Mouse (Mus musculus) forebrain, embryonic 14.5 days (tissue): ENCODE results near the gene Bhlha15. TPM values are rescaled to one million over a fixed set of nuclear protein-coding genes. Genes with fewer than 3 reads are reported as not detected.

Experiments
- ATAC-seq: fragments of 200-750 bp; cut with Nextera tagmentation; 2 replicates; pipeline ENCODE4 v1.8.0; 2017; ENCODE audit warnings: mild to moderate bottlenecking, moderate library complexity
- DNase-seq: peaks from one replicate; pipeline ENCODE4 v3.0.0-alpha.2; 2015; ENCODE audit warnings: low spot score
- H3K27ac ChIP-seq: fragments of 300-500 bp; sonication (generic); 2 replicates; pipeline ENCODE4 v1.5.1; 2014; ENCODE audit warnings: low read depth, mild to moderate bottlenecking, control low read depth, low read length, moderate library complexity
- H3K27me3 ChIP-seq: fragments of 300-500 bp; sonication (generic); replicated peaks from 2 replicates; pipeline ENCODE4 v1.6.1; 2014; ENCODE audit warnings: low read length, control low read depth, mixed read lengths; ENCODE audit not compliant: control insufficient read depth, insufficient read depth
- H3K36me3 ChIP-seq: fragments of 300-500 bp; sonication (generic); 2 replicates; pipeline ENCODE4 v1.6.1; 2014; ENCODE audit warnings: low read length, control low read depth; ENCODE audit not compliant: control insufficient read depth, insufficient read depth
- H3K4me1 ChIP-seq: fragments of 300-500 bp; sonication (generic); 2 replicates; pipeline ENCODE4 v1.6.1; 2014; ENCODE audit warnings: antibody characterized with exemption, low read length, control low read depth; ENCODE audit not compliant: control insufficient read depth, insufficient read depth
- H3K4me2 ChIP-seq: fragments of 300-500 bp; sonication (generic); 2 replicates; pipeline ENCODE4 v1.6.1; 2014; ENCODE audit warnings: mild to moderate bottlenecking, control low read depth, low read length
- H3K4me3 ChIP-seq: fragments of 300-500 bp; sonication (generic); 2 replicates; pipeline ENCODE4 v1.5.1; 2014; ENCODE audit warnings: low read depth, low read length, control low read depth
- H3K9ac ChIP-seq: fragments of 300-500 bp; sonication (generic); 2 replicates; pipeline ENCODE4 v1.6.1; 2014; ENCODE audit warnings: mild to moderate bottlenecking, low read length, control low read depth, moderate library complexity
- H3K9me3 ChIP-seq: fragments of 300-500 bp; sonication (generic); replicated peaks from 2 replicates; pipeline ENCODE4 v1.6.1; 2016; ENCODE audit warnings: low read length, control low read depth, mixed read lengths; ENCODE audit not compliant: control insufficient read depth
- WGBS: fragments of 180-500 bp; shearing (Covaris S2); extraction: QIAGEN DNeasy Blood & Tissue Kit; methylation state at CpG from one replicate; pipeline ENCODE4 v1.1.7; 2014; 5-methylcytosine and 5-hydroxymethylcytosine counted together
- polyA plus RNA-seq: library from polyadenylated mRNA; unstranded; fragments of >200 nt; fragmentation: Nextera tagmentation; extraction: Ambion mirVana; gene quantifications from 2 replicates; pipeline ENCODE4 v1.2.1, GENCODE M21; 2014

The Bhlha15 gene
- polyA plus RNA-seq, 1 experiment from 2014 or later: 0.06 TPM

GRCm38 (mm10) chr5:144183647-144184335, 6.3 kb upstream of the Bhlha15 start:
- 89% methylated on average over 7 of the region's 7 CpGs for WGBS
- no peak overlapping the region for H3K9ac ChIP-seq

GRCm38 (mm10) chr5:144184350-144185045, 5.6 kb upstream of the Bhlha15 start:
- H3K27me3 ChIP-seq: no peaks in the 10 kb centered on the region
- no peaks in the 10 kb centered on the region for H3K9me3 ChIP-seq
- H3K4me1 ChIP-seq: no peaks in the 10 kb centered on the region; the same call in 1 of the 2 replicates
- no peak overlapping the region for H3K9ac ChIP-seq
- H3K27ac ChIP-seq: no peak overlapping the region
- 92% methylated on average over 21 of the region's 21 CpGs for WGBS
- no peak for ATAC-seq
- H3K36me3 ChIP-seq: peaks cover 29% of the 10 kb centered on the region
- H3K4me2 ChIP-seq: no peak overlapping the region
- no peak overlapping the region for H3K4me3 ChIP-seq
- no peak for DNase-seq

More at GRCm38 (mm10) chr5:144183647-144184335, 6.3 kb upstream of the Bhlha15 start:
- ATAC-seq: no peak
- peaks cover 32% of the 10 kb centered on the region for H3K36me3 ChIP-seq
- no peaks in the 10 kb centered on the region for H3K9me3 ChIP-seq
- DNase-seq: no peak
- no peak overlapping the region for H3K4me2 ChIP-seq
- no peaks in the 10 kb centered on the region for H3K4me1 ChIP-seq
- no peak overlapping the region for H3K27ac ChIP-seq
- H3K27me3 ChIP-seq: no peaks in the 10 kb centered on the region
- no peak overlapping the region for H3K4me3 ChIP-seq

GRCm38 (mm10) chr5:144188422-144188821, 1.7 kb upstream of the Bhlha15 start:
- no peak overlapping the region for H3K4me3 ChIP-seq
- H3K27ac ChIP-seq: no peak overlapping the region
- peaks cover 24% of the 10 kb centered on the region for H3K36me3 ChIP-seq
- no peaks in the 10 kb centered on the region for H3K9me3 ChIP-seq
- no peak overlapping the region for H3K4me2 ChIP-seq
- peaks cover 7% of the 10 kb centered on the region; the same call in 1 of the 2 replicates for H3K4me1 ChIP-seq
- WGBS: 87% methylated on average over 6 of the region's 6 CpGs
- H3K9ac ChIP-seq: no peak overlapping the region
- no peak for ATAC-seq
- DNase-seq: no peak
- H3K27me3 ChIP-seq: no peaks in the 10 kb centered on the region

- no peak for DNase-seq
- no peaks in the 10 kb centered on the region for H3K27me3 ChIP-seq
- no peak overlapping the region for H3K4me2 ChIP-seq
- ATAC-seq: no peak
- H3K9ac ChIP-seq: no peak overlapping the region
- no peak overlapping the region for H3K27ac ChIP-seq
- H3K36me3 ChIP-seq: peaks cover 24% of the 10 kb centered on the region
- H3K4me1 ChIP-seq: peaks cover 7% of the 10 kb centered on the region; the same call in 1 of the 2 replicates
- H3K9me3 ChIP-seq: no peaks in the 10 kb centered on the region
- WGBS: 75% methylated on average over 7 of the region's 7 CpGs
- no peak overlapping the region for H3K4me3 ChIP-seq
Observed at GRCm38 (mm10) chr5:144189327-144189726, 759 bp upstream of the Bhlha15 start.

- ATAC-seq (no peak), DNase-seq (no peak)
- H3K27me3 ChIP-seq: no peaks in the 10 kb centered on the region
- no peak overlapping the region for H3K9ac ChIP-seq
- no peak overlapping the region for H3K27ac ChIP-seq
- H3K4me2 ChIP-seq: no peak overlapping the region
- peaks cover 12% of the 10 kb centered on the region; the same call in 1 of the 2 replicates for H3K36me3 ChIP-seq
- WGBS: 54% methylated on average over 23 of the region's 23 CpGs
- peaks cover 7% of the 10 kb centered on the region; the same call in 1 of the 2 replicates for H3K4me1 ChIP-seq
- H3K9me3 ChIP-seq: no peaks in the 10 kb centered on the region
- H3K4me3 ChIP-seq: no peak overlapping the region
Observed at GRCm38 (mm10) chr5:144191026-144191425, 940 bp downstream of the Bhlha15 start.

GRCm38 (mm10) chr5:144192673-144193072, 2.6 kb downstream of the Bhlha15 start:
- Histone ChIP-seq H3K27ac (no peak overlapping the region), H3K4me3 (no peak overlapping the region), H3K4me1 (peaks cover 7% of the 10 kb centered on the region; the same call in 1 of the 2 replicates), H3K4me2 (no peak overlapping the region), H3K9me3 (no peaks in the 10 kb centered on the region), H3K36me3 (peaks cover 5% of the 10 kb centered on the region; the same call in 1 of the 2 replicates), H3K9ac (no peak overlapping the region), H3K27me3 (no peaks in the 10 kb centered on the region)
- 80% methylated on average over 6 of the region's 6 CpGs for WGBS
- DNase-seq: no peak
- no peak for ATAC-seq

GRCm38 (mm10) chr5:144194416-144194815, 4.3 kb downstream of the Bhlha15 start:
- DNase-seq: no peak
- no peak overlapping the region for H3K9ac ChIP-seq
- H3K27ac ChIP-seq: no peak overlapping the region
- H3K4me1 ChIP-seq: peaks cover 7% of the 10 kb centered on the region; the same call in 1 of the 2 replicates
- WGBS: 90% methylated on average over 7 of the region's 7 CpGs
- no peaks in the 10 kb centered on the region for H3K27me3 ChIP-seq
- H3K4me3 ChIP-seq: no peak overlapping the region
- peaks cover 10% of the 10 kb centered on the region; the same call in 1 of the 2 replicates for H3K36me3 ChIP-seq
- no peak for ATAC-seq
- H3K9me3 ChIP-seq: no peaks in the 10 kb centered on the region
- H3K4me2 ChIP-seq: no peak overlapping the region

GRCm38 (mm10) chr5:144195567-144195966, 5.5 kb downstream of the Bhlha15 start:
- DNase-seq: no peak
- Histone ChIP-seq H3K9ac (no peak overlapping the region), H3K4me1 (no peaks in the 10 kb centered on the region), H3K27ac (no peak overlapping the region), H3K36me3 (peaks cover 19% of the 10 kb centered on the region), H3K9me3 (no peaks in the 10 kb centered on the region), H3K4me3 (no peak overlapping the region), H3K27me3 (no peaks in the 10 kb centered on the region), H3K4me2 (no peak overlapping the region)
- ATAC-seq: no peak
- WGBS: 87% methylated on average over 8 of the region's 8 CpGs

- H3K27ac ChIP-seq: no peak overlapping the region
- no peak overlapping the region for H3K4me3 ChIP-seq
- no peak for ATAC-seq
- WGBS: 73% methylated on average over 11 of the region's 11 CpGs
- no peak overlapping the region for H3K9ac ChIP-seq
- H3K27me3 ChIP-seq: no peaks in the 10 kb centered on the region
- DNase-seq: no peak
- H3K9me3 ChIP-seq: no peaks in the 10 kb centered on the region; the same call in 1 of the 2 replicates
- peaks cover 50% of the 10 kb centered on the region for H3K36me3 ChIP-seq
- no peak overlapping the region for H3K4me2 ChIP-seq
- no peaks in the 10 kb centered on the region for H3K4me1 ChIP-seq
Observed at GRCm38 (mm10) chr5:144200616-144201015, 10.5 kb downstream of the Bhlha15 start.
